Mouse (Mus musculus): ENCODE data around the gene Tmem167b.
"Not testable (repeated sequence)": the region's sequence is repeated elsewhere in the genome, so short reads cannot be mapped to it uniquely, and the experiment has no call there.

Tmem167b gene

GRCm38 (mm10) chr3:108562133-108562730 is at the start of gene Tmem167b:
Tmem167b (minus strand) TSS chr3:108562466.
- CTCF ChIA-PET: no interaction called here

GRCm38 (mm10) chr3:108608906-108609305 is 46.6 kb upstream of the Tmem167b start:
- CTCF ChIA-PET: interaction anchor here (0.6 kb wide), 1 partner anchor 321 kb away, joined by 4 read pairs; no protein-coding TSS in a partner anchor

- CTCF ChIA-PET: interaction anchor here (0.6 kb wide), 1 partner anchor 25 kb away, joined by 5 read pairs; no protein-coding TSS in a partner anchor
Measured at GRCm38 (mm10) chr3:108591530-108592522, 29.6 kb upstream of the Tmem167b start.

DNA sequence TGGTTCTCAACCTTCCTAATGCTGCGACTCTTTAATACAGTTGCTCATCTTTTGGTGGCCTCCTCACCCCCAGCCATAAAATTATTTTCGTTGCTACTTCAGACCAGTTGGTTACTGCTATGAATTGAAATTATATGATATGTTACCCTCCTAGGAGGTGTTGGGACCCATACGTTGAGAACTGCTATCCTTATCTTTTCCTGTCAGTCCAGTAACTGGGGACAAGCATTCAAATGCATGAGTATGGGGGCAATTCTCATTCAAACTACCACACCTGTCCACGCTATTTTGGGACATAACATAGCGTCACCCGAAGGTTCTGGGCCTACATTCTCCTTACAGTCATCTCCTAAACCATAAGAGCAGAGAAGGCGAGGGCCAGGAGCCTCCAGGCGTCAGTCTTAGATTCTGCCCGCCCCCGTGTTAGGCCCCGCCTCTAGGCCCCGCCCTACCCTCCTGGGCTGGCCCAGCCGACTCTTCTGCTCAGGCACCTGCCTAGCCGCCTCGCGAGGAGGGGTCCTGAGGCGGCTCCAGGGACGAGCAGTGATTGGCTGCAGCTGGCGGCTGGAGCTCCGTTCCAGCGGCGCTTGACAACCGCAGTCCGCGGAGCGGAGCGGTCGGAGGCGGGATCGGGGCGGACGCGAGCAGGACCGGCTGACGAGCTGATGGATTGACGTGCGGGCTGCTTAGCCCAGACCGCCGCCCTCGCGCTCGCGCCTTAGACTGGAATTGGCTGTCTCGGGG is 28.7 kb upstream of the Tmem167b start, which contains the start of gene Wdr47:
Gene Wdr47 (plus strand): TSS at position 494 of the 744 bp plus-strand sequence.
- CTCF ChIA-PET: interaction anchor here (0.6 kb wide), 1 partner anchor 37 kb away, joined by 3 read pairs; no protein-coding TSS in a partner anchor

DNA sequence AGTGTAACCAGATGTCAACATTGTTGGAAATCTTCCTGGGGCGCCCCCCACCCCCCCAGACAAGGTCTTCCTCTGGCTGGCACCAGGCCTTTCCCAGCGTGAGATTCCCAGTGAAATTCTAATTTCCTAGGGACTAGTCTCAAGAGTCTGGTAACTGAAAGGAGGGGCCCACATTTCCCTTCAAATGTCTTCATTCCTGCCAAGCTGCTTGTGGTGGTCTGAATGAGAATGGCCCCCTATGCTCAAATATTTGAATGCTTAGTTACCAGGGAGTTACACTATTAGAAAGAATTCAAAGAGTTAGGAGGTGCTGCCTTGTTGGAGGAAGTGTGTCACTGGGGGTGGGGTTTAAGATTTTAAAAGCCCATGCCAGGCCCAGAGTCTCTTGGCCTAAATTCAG is 26.2 kb upstream of the Tmem167b start:
- CTCF ChIA-PET: no interaction called here

DNA sequence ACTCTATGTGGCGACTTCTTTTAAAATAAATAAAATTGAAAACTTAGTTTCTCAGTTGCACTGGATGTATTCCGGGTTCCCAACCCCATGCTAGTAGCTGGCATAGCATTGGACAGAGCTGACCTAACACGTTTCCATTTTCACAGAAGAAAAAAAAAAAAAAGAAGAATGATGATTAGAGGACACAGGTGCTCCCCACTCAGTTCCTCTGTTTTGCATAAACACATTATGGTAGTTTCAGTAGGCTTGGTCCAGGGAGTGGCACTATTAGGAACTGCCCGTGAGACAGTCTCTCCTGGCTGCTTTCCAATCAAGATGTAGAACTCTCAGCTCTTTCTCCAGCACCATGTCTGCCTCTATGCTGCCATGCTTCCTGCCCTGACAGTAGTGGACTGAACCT is 22.3 kb upstream of the Tmem167b start:
- CTCF ChIA-PET: interaction anchor here (0.6 kb wide), 1 partner anchor 95 kb away, joined by 7 read pairs; no protein-coding TSS in a partner anchor

DNA sequence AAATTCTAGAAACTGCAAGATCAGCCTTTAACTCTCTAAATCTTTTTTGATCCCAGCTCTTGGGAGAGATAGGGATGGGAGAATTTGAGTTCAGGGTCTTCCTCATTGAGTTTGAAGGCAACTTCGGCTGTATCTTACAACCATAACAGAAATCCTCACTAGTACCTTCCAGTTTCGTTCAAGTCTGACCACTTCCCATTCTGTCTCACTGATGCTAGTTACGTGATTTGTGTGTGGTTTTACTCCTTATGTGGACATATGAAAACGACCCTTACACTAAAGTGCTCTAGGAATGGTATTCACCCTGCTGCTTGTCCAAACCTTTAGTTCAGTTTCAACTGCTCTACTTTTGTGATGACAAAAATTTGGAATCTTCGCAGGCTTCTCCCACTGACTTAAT is 11.8 kb upstream of the Tmem167b start:
- CTCF ChIA-PET: no interaction called here

- CTCF ChIA-PET: interaction anchor here (1.2 to 1.7 kb wide), 2 partner anchors 9 to 11 kb away, joined by 4 to 5 read pairs; no protein-coding TSS in a partner anchor
Measured at GRCm38 (mm10) chr3:108572309-108573010, 10.2 kb upstream of the Tmem167b start.

DNA sequence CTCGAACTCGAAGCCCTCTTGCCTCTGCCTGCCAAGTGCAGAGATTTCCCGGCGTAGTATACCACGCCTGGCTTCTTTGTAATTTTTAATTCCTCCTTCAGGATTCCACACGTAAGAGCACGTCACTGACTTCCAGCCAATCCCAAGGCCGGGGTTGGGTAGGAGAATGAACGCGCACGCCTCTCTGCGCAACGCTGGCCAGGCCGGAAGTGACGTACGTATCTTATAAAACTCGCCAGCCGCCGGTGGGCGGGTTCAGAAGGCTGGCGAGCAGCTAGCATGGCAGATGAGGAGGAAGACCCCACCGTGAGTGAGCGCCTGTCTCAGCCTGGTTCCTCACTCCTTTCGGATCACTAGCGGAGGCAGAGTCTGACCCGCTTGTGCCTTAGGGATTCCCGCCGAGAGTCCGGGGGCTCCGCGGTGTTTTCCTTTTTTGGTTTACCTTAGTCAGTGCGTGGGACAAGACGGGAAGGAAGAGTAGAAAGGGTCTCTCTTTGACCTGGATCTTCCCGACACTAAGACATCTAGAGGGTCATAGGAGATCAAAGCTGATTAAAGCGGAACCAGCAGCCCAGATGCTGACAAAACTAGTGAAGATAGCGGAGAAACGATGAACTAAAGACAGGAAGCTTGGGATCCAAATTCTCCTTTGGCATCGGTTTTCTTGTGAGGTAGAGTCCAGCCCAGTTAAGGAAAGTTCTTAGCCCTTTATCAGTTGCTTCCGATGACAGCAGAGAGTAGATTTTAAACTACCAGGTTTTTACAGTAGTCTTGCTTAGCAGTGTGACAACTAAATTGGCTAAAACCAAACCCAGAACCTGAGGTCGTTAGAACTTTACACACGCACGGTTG is 9.4 kb upstream of the Tmem167b start, which contains the start of gene Taf13:
Gene Taf13 (plus strand): TSS at position 256 of the 852 bp plus-strand sequence.
- CTCF ChIA-PET: interaction anchor here (1.2 to 1.7 kb wide), 2 partner anchors 9 to 12 kb away, joined by 4 to 5 read pairs; no protein-coding TSS in a partner anchor

DNA sequence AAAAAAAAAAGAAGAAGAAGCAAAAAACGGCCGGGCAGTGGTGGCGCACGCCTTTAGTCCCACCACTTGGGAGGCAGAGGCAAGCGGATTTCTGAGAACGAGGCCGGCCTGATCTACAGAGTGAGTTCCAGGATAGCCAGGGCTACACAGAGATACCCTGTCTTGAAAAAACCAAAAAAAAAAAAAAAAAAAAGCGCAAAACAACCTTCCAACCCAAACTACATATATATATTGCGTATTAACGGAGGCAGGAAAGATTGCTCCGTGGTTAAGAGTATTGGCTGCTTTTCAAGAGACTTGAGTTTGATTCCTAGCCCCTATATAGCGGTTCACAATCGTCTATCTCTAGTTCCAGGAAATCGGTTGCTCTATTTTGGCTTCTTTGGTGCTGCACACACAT is 8.5 kb upstream of the Tmem167b start:
- CTCF ChIA-PET: interaction anchor here (1.7 kb wide), 1 partner anchor 8 kb away, joined by 5 read pairs; no protein-coding TSS in a partner anchor

DNA sequence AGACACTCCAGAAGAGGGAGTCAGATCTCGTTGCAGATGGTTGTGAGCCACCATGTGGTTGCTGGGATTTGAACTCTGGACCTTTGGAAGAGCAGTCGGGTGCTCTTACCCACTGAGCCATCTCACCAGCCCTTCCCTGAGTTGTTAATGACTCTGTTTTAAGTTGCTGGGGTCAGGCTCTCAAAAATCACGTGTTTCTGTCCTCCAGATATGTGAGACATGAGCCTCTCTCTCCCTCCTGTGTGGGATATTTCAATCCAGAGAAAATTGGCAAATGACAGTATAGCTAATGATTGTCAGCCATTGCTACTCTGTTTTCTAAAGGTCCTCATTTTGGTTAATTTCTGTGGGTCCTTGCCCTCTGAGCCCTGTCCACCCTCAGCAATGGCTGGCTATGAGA is 7.4 kb upstream of the Tmem167b start:
- CTCF ChIA-PET: not testable (repeated sequence)

- CTCF ChIA-PET: no interaction called here
Measured at GRCm38 (mm10) chr3:108567990-108568877, 6.0 kb upstream of the Tmem167b start.

DNA sequence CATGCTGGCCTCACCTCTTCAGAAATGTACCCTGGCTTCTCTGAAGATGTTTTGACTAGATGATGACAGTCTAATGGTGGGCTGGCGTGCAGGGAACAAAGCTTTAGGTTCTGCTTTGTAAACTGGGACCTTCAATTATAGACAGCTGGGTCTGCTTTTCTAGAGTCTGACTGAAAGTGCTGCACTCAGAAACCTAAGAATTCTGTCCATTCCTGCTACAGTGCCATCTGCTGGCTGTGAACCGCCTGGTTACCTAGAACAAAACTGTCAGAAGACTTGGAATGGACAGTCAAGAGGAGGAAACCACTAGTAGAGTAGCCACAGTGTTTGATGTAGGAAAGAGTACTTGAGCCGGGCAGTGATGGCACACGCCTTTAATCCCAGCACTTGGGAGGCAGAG is 1.0 kb upstream of the Tmem167b start:
- CTCF ChIA-PET: interaction anchor here (1.2 kb wide), 1 partner anchor 8 kb away, joined by 5 read pairs; the partner anchor contains the start of gene Taf13

- CTCF ChIA-PET: interaction anchor here (1.2 kb wide), 1 partner anchor 9 kb away, joined by 5 read pairs; the partner anchor contains the start of gene Taf13
Measured at GRCm38 (mm10) chr3:108562777-108563271, 558 bp upstream of the Tmem167b start.

- CTCF ChIA-PET: interaction anchor here (0.6 kb wide), 1 partner anchor 327 kb away, joined by 6 read pairs; no protein-coding TSS in a partner anchor
Measured at GRCm38 (mm10) chr3:108557888-108558287, 4.4 kb downstream of the Tmem167b start.

DNA sequence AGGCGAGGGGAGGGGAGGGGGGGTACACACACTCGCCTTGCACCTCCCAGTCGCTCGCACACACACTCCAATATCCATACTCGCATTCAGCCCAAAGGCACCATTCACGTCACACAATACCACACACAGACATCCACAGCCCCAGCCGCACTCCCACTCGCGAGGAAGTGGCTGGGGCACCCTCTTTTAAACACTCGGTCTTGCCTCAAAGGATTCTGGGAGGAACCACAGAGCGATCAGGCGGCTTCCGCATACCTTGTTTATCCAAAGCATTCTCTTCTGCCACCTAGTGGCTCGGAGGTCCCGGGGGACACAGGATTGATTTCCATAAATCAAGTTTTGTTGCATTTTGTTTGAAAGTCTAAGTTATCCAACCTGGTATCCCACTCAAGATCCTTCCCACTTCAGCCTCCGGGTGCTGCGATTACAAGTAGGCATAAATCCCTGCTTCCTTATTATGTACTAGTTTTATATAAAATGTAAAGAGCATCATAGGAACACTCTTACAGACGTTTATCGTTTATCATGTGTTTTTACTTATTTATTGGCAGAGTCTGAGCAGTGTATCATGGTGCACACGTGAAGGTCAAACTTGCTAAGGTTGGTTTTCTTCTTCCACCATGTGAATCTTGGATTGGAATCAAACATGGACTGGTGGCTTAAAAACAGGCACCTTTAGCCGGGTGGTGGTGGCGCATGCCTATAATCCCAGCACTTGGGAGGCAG is 7.5 kb downstream of the Tmem167b start:
- CTCF ChIA-PET: no interaction called here

- CTCF ChIA-PET: interaction anchor here (0.7 kb wide), 1 partner anchor 36 kb away, joined by 3 read pairs; no protein-coding TSS in a partner anchor
Measured at GRCm38 (mm10) chr3:108554111-108554561, 8.1 kb downstream of the Tmem167b start.

All from spleen, embryonic (tissue).